Mouse (Mus musculus) C2C12 (cell line): ENCODE measurements around the gene Id1. TPM values are rescaled to one million over a fixed set of nuclear protein-coding genes. Genes with fewer than 3 reads are reported as not detected.

Experiments used
- H3K27me3 ChIP-seq: one replicate; pipeline ENCODE4 v1.6.1; 2011; ENCODE audit not compliant: control insufficient read depth, insufficient read depth, insufficient read length
- H3K36me3 ChIP-seq: one replicate; pipeline ENCODE4 v1.6.1; 2011; ENCODE audit not compliant: control insufficient read depth, insufficient read depth
- H3K4me3 ChIP-seq: one replicate; pipeline ENCODE4 v1.5.1; 2011; ENCODE audit warnings: mild to moderate bottlenecking, control low read depth; ENCODE audit not compliant: poor library complexity, insufficient read depth, severe bottlenecking
- H3K79me2 ChIP-seq: one replicate; pipeline ENCODE4 v1.6.1; 2011; ENCODE audit not compliant: control insufficient read depth, insufficient read depth
- H3K79me3 ChIP-seq: one replicate; pipeline ENCODE4 v1.6.1; 2011; ENCODE audit warnings: low read depth, control low read depth
- H3ac ChIP-seq: one replicate; pipeline ENCODE3; 2011; ENCODE audit warnings: low read depth; ENCODE audit not compliant: control insufficient read depth, insufficient read length
- CEBPB ChIP-seq: IDR thresholded peaks from one replicate; pipeline ENCODE4 v1.6.1; 2011; ENCODE audit warnings: low read depth, mild to moderate bottlenecking, control low read depth, moderate library complexity
- CTCF ChIP-seq: IDR thresholded peaks from one replicate; pipeline ENCODE4 v1.5.1; 2011; ENCODE audit not compliant: control insufficient read depth, insufficient read depth, insufficient read length
- FOSL1 ChIP-seq: IDR thresholded peaks from one replicate; pipeline ENCODE4 v1.8.0; 2011; ENCODE audit warnings: mild to moderate bottlenecking, low read length; ENCODE audit not compliant: poor library complexity, insufficient read depth, severe bottlenecking
- MAX ChIP-seq: IDR thresholded peaks from one replicate; pipeline ENCODE4 v1.6.1; 2011; ENCODE audit warnings: mild to moderate bottlenecking, control low read depth
- MYOD1 ChIP-seq: IDR thresholded peaks from one replicate; pipeline ENCODE4 v1.6.1; 2011; ENCODE audit warnings: low read depth; ENCODE audit not compliant: control insufficient read depth, insufficient read length
- MYOG ChIP-seq: IDR thresholded peaks from one replicate; pipeline ENCODE4 v1.6.1; 2011; ENCODE audit not compliant: control insufficient read depth, insufficient read length; ENCODE audit errors: extremely low read depth
- USF1 ChIP-seq: IDR thresholded peaks from one replicate; pipeline ENCODE4 v1.6.1; 2011; ENCODE audit warnings: low read depth, mild to moderate bottlenecking, control low read depth, moderate library complexity
- polyA plus RNA-seq: library from polyadenylated mRNA; unstranded; fragments of >200 nt; fragmentation: generic; extraction: Trizol; gene quantifications from one replicate; pipeline ENCODE4 v1.2.1, GENCODE M21; 2012; ENCODE audit warnings: missing spikeins

Gene Id1
- polyA plus RNA-seq, 1 experiment: 503 TPM

- peaks cover 22% of the 10 kb centered on the region for H3K79me2 ChIP-seq
- no peak overlapping the region for H3ac ChIP-seq
- no peak overlapping the region for H3K4me3 ChIP-seq
- H3K36me3 ChIP-seq: no peaks in the 10 kb centered on the region
- peaks cover 1% of the 10 kb centered on the region for H3K79me3 ChIP-seq
- H3K27me3 ChIP-seq: no peaks in the 10 kb centered on the region
- TF ChIP-seq MYOD1 (no peak), CEBPB (no peak), MYOG (no peak), USF1 (no peak), CTCF (no peak), FOSL1 (no peak), MAX (no peak)
Observed at GRCm38 (mm10) chr2:152726213-152726612, 9.8 kb upstream of the Id1 start.

- H3K79me2 ChIP-seq: peaks cover 22% of the 10 kb centered on the region
- peak overlapping the region; percentile 15 for H3K4me3 ChIP-seq
- peak overlapping the region; percentile 31 for H3ac ChIP-seq
- H3K36me3 ChIP-seq: no peaks in the 10 kb centered on the region
- peak; percentile 68 for TF ChIP-seq MYOD1
- TF ChIP-seq MAX: no peak
- peak; percentile 97 for TF ChIP-seq CEBPB
- TF ChIP-seq FOSL1: no peak
- peak; percentile 91 for TF ChIP-seq USF1
- no peak for TF ChIP-seq CTCF
- H3K27me3 ChIP-seq: no peaks in the 10 kb centered on the region
- H3K79me3 ChIP-seq: peaks cover 1% of the 10 kb centered on the region
Observed at GRCm38 (mm10) chr2:152726751-152727335, 9.2 kb upstream of the Id1 start.

- Histone ChIP-seq H3K79me3 (peaks cover 3% of the 10 kb centered on the region), H3K36me3 (no peaks in the 10 kb centered on the region)
Observed at GRCm38 (mm10) chr2:152727795-152728510, 8.1 kb upstream of the Id1 start.

GRCm38 (mm10) chr2:152728594-152728993, 7.5 kb upstream of the Id1 start:
- Histone ChIP-seq H3K36me3 (no peaks in the 10 kb centered on the region), H3ac (peak overlapping the region; percentile 5), H3K4me3 (no peak overlapping the region), H3K27me3 (no peaks in the 10 kb centered on the region), H3K79me3 (peaks cover 3% of the 10 kb centered on the region), H3K79me2 (peaks cover 22% of the 10 kb centered on the region)
- TF ChIP-seq CTCF (no peak), FOSL1 (no peak), MAX (no peak), USF1 (no peak), MYOD1 (no peak), CEBPB (no peak), MYOG (no peak)

More at GRCm38 (mm10) chr2:152727795-152728510, 8.1 kb upstream of the Id1 start:
- Histone ChIP-seq H3K27me3 (no peaks in the 10 kb centered on the region), H3ac (peak overlapping the region; percentile 50), H3K79me2 (peaks cover 22% of the 10 kb centered on the region), H3K4me3 (peak overlapping the region; percentile 15)
- TF ChIP-seq CTCF: no peak
- TF ChIP-seq FOSL1: no peak
- no peak for TF ChIP-seq CEBPB
- no peak for TF ChIP-seq MAX
- no peak for TF ChIP-seq MYOG
- TF ChIP-seq MYOD1: no peak
- no peak for TF ChIP-seq USF1

- H3K4me3 ChIP-seq: no peak overlapping the region
- no peak for TF ChIP-seq MAX
- TF ChIP-seq CTCF: no peak
- no peak for TF ChIP-seq FOSL1
- TF ChIP-seq USF1: no peak
- TF ChIP-seq CEBPB: no peak
- TF ChIP-seq MYOG: no peak
- no peak for TF ChIP-seq MYOD1
- peaks cover 22% of the 10 kb centered on the region for H3K79me2 ChIP-seq
Observed at GRCm38 (mm10) chr2:152729013-152729635, 6.9 kb upstream of the Id1 start.

More at GRCm38 (mm10) chr2:152729013-152729635, 6.9 kb upstream of the Id1 start:
- Histone ChIP-seq H3K79me3 (peaks cover 3% of the 10 kb centered on the region), H3K36me3 (no peaks in the 10 kb centered on the region), H3K27me3 (no peaks in the 10 kb centered on the region), H3ac (no peak overlapping the region)
